Mouse (Mus musculus): ENCODE measurements around the gene Gm49510.

The Gm49510 gene

DNA sequence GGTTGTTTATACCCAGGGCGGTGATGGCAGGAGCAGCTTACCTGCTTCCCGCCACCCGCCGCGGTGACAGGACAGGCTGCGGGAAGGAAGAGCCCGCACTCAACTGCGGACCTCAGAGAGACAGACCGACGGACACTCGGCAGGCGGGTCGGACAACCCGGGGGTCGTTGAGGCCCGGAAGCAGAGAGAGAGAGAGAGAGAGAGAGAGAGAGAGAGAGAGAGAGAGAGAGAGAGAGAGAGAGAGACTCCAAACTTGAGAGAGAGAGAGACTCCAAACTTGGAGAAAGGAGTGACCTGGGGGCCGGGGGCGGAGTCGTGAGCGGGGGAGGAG lies at the start of gene Gm49510:
Gene Gm49510 (plus strand): TSS at position 259 of the 331 bp plus-strand sequence.
- no peak for DNase-seq (ENCODE audit: low spot score in 2 of 2)

DNA sequence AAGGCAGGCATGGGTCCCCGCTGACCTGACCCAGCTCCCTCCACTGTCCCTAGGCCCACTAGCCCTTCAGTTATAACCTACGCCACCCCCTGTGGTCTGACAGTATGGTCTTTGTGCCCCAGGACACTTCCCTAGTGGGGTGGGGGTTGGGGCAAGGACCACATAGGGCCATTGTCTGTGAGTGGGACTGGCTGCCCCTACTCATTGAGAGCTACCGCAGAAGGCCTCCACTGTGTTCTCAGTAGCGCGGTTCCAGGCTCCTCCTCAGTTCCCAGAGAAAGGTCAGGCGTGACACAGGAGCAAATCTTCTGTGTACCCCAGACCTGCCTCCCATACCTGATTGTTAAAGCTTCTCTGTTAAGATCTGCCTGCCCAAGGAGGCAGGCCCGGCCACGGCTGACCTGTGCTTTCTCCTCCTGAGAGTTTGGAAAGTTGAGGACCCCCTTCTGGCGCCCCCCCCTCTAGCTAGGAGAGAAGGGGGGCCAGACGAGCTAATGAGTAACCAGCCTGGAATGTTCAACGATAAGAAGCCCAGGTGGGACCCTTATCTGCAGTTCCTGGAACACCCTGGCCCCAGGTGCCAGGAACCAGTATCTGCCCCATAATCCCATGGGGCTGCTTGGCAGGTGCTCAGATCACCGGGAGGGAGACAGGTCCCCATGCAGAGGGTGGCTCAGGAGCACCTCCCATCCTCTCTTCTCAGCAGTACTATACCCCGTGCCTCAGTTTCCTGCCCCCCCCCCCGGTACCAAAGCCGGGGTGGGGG lies 49.2 kb upstream of the Gm49510 start:
- no peak for DNase-seq (ENCODE audit: low spot score in 2 of 2)

DNA sequence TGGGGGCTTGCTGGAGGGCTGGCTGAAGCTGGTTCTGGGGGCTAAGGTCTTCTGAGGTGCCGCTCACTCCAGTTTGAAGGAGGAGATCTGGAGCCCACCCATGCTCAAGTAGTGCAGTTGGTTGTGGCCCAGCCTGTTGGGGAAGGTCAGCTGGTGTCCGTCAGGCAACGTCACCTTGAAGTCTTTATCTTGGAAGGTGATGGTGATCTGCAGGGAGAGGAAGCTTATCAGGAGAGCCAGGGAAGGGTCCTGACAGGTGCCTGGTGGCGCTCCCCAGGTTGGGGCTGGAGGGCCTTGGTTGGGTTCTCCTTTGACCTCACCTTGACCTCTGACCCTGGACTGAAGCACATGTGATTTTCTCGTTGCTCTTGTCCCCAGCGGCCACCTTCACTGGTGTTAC lies 48.5 kb upstream of the Gm49510 start:
- DNase-seq (ENCODE audit: low spot score in 2 of 2), result no peak

DNA sequence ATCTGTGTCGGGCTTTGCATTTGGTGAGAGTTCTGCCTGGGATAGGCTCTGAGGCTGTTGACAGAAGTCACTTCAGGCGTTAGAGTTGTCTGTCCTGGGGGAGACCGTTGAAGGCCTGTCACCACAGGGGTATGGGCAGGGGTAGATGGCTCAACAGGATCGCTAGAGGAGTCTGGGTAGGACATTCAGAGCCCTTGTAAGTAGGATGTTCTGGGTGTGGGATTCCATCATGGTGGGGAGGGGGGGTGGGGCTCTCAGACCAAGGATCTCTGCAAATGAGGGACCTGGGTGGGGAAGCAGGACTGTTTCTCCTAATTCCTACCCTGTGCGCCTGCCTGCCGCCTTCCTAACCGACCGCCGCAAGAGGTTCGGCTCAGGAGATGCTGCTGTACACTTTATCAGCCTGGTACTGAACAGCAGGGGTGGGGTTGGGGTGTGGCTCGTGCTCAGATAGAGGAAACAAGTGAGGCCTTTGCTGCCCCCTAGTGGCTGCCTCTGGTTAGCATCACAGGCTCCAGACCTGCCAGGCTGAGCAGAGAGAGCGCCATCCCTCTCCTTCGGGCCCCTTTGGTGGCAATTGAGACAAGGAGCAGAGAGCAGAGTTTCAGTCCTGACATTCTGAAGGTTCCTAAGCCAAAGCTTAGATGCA lies 47.8 kb upstream of the Gm49510 start:
- DNase-seq (ENCODE audit: low spot score in 2 of 2), result peak; percentile 73 to 87

DNA sequence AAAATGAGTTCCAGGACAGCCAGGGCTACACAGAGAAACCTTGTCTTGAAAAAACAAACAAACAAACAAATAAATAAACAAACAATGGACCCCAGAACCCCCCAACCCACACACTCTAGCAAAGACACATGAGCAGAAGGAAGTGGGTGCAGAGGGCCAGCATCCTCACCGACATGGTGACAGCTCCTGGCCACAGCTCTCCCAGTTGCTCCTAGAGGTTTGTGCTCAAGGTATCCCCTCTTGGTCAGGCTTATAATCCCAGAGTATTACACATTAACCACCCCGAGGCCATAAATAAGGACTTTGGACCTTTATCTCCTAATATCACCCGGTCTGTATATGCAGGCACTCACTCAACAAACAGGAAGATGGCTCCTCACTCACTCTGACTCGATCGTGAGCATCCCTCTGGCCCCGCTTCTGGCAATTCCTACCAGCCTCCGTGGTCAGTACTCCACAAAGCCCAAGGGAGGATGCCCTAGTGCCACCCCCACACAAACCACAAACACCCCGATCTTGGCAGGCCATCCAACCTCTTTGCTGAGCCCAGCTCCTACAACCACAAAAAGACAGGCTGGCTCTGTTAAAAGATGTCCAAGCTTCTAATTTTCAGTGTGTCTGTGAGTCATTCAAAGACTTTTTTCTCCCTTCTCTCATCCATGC lies 44.0 kb upstream of the Gm49510 start, which contains the start of gene Lgals2:
Gene Lgals2 (minus strand): TSS at position 227 of the 663 bp plus-strand sequence.
- DNase-seq (ENCODE audit: low spot score in 2 of 2), result no peak

DNA sequence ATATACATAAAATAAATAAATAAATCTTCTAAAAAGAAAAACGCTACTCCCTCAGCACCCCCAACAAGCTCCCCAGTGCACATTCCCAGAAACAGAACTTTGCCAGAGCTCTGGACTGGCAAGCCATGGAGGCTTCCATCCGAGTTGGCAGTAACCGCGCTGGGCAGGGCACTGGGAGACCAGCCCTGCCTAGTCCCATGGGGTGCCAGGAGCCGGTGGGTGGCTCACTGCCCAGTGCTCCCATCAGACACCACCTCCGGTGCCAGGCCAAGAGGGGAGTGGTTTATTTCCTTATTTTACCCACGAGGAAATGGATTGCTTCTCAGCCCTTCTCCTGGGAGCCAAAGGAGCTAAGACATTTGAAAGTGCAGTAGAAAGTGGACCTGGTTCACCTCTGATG lies 42.5 kb upstream of the Gm49510 start:
- no peak for DNase-seq (ENCODE audit: low spot score in 2 of 2)

DNA sequence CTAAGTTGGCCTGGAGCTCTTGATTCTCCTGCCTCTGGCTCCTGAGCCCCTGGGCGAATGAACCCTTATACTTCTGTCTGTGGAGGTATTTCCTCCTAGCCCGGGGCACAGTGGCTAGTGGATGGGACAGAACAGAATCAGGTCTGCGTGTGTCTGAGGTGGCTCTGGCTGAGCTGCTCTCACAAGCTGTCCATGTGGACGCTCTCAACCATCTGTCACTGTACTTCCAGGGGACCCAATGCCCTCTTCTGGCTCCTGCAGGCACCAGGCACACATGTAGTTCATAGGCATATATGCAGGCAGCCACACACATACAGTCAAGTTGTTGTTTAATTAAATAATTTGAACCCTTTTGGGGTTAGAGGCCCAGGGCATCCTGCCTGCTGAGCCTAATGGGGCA lies 40.2 kb upstream of the Gm49510 start:
- DNase-seq (ENCODE audit: low spot score in 2 of 2), result no peak

DNA sequence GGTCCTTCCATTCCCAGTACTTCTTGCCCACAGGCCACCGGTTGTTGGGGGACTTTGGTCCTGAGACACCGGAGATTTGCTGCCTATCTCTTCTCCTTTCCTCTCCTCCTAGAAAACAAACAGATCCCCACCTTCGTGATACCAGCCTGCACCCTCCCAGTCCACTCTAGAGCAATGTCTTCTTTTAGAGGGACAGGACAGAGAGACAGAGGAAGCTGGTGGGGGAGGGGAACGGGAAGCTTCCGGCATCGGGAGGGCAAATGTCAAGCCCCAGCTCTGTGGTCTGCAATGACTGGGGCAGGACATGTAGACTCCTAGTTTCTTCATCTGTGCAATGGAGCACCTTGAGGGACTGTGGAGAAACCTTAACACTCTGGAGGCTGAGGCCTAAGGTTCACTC lies 39.8 kb upstream of the Gm49510 start:
- DNase-seq (ENCODE audit: low spot score in 2 of 2), result no peak

DNA sequence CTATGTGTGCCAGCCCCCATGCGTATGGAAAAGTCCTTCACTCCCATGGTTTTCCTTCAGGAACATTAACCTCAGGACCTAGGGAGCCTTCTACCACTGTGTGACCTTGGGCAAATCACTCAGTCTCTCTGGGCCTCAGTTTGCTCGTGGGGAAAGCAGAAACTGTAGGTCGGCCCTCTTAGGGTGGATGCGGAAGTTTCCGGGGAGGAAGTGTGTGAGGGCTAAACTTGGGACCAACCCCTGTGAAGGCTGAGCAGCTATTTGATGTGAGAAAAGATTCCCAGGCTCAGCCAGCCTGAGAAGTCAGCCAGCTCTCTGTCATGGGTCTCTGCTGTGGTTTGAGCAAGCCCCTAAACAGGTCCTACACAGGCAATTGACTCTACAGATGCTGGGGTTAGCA lies 37.2 kb upstream of the Gm49510 start:
- DNase-seq (ENCODE audit: low spot score in 2 of 2), result no peak

DNA sequence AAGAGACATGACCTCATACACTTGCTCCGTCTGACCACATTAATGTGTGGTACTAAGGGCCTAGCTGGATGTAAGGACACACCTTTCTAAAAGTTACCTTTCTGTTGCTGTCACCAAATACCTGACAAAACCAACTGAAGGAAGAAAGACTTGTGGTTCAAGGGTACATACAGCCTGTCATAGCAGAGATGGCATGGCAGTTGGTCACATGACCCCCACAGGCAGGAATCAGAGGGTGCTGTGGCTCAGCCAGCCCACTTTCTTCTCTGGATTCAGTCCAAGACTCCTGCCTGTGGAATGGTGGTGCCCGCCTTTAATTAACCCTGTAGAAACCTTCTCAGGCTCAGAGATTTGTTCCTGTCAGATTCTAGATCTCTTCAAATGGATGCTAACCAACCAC lies 36.3 kb upstream of the Gm49510 start:
- DNase-seq (ENCODE audit: low spot score in 2 of 2), result no peak

DNA sequence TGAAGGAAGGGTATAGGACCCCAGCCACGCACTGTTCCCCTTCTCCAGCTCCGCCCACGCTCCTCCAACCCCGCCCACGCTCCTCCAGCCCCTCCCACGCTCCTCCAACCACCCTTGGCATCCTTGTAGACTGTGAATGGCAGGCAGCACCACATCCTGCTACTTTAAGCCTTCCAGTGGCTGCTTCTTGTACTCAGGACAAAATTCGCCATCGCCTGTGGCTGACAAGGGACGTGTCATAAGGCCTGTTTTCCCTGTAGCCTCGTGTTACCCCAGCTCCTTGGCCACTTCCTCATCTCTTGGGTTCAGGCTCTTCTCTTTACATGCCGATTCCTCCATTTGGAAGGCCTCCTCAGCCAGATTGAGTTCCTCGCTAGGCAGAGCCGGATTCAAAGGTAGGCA lies 35.6 kb upstream of the Gm49510 start:
- DNase-seq (ENCODE audit: low spot score in 2 of 2), result no peak

DNA sequence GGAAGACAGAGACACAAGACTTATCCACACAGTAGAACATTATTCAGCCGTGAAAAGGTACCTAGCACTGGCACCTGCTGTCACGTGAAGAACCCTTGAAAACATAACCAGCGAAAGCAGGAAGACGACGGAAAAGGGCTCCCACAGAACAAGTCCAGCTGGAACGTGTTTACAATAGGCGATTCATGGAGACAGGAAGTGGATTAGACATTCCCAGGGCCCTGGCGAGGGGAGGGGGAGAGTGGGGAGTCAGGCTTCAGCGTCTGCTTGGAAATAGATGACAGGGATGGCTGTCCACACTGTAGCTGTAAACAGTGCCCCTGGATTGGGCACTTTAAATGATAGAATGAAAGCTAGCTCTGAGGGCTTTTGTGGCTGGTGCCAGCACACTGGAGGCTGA lies 31.1 kb upstream of the Gm49510 start:
- DNase-seq (ENCODE audit: low spot score in 2 of 2), result no peak

DNA sequence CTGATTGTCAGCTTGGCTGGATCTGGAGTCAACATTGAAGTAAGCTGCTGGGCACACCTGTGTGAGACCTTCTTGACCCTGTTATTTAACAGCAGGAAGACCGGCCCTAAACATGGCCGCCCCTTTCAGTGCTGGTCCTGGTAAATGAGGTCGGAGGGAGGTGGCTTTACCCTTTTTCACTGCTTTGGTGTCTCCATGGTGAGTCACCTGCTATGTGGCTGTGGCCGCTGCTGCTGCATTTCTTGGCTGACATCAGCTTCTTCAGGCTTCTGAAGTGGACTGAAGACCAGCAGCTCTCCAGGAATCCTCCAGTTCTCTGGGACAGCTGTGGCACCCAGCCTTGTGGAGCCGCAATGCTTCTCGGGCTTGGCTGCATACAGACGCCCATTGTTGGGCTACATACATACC lies 30.6 kb upstream of the Gm49510 start:
- DNase-seq (ENCODE audit: low spot score in 2 of 2), result no peak

DNA sequence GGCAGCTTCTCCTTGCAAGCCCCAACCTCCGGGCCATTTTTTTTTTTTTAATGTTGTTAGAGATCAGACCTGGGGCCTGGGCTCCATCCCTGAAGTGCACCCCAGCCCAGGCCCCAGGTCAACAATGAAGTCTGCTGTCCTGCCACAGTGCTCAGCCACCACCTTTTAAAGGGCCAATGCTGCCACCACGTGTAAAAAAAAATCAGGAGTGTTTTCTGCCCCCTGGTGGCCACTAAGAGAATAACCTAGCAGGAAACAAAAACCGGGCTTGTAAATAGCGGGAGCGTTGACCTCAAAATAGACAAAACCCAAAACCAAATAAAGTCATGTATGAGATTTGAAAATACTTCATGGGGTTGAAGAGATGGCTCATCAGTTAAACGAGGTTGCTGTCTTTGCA lies 29.7 kb upstream of the Gm49510 start:
- DNase-seq (ENCODE audit: low spot score in 2 of 2), result no peak

DNA sequence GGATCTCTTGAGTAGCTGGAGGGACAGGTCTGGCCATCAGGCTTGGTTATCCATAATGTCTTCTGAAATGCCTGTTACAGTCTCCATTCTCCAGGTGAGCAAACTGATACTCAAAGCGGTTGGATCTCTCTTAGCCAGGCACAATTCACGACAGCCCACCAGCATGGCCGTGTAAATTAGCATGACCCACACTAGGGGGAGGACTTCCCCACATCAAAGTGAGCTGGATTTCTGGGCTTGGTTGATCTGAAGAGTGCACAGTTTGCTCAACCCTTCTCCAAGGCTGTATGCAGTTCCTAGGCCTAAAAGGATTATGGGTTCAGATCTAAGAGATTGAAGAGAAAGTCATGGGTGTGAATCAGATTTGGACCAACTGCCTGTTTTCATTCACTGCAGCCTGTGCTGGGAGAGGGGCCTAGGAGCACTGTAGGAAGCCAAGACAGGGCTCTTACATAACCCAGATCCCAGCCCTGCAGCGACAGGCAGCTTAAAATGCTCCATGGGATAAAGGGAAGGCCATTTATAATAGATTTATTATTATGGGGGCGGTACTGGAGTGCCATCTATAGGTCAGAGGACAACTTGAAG lies 27.4 kb upstream of the Gm49510 start:
- DNase-seq (ENCODE audit: low spot score in 2 of 2), result no peak

DNA sequence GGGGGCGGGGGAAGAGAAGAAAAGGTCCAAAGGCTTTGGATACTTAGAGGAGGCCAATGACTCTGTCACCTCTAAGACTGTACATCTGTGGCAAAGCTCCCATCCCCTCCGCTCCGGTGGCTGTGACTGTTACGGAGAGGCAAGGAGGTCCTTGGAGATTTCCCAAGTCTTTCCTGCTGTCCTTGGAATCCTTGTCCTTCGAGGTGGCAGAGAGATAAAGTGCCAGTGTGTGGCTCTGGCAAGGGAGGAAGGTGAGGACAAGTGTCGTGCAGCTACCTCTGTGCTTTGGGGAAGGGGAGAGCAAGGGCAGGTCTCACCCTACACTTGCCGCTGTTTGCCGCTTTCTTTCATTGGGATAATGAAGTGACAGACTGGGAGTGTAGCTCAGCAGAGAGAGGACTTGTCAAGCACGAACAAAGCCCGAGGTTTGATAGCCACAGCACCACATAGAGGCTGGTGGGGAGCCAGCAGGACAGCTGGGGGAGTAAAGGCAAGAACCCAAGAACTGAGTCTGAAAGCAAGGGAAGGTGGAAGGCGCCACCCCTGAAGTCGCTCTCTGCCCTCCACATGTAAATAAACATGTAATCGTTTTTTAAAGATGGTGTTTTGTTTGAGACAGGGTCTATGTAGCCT lies 25.5 kb upstream of the Gm49510 start:
- DNase-seq (ENCODE audit: low spot score in 2 of 2), result no peak

DNA sequence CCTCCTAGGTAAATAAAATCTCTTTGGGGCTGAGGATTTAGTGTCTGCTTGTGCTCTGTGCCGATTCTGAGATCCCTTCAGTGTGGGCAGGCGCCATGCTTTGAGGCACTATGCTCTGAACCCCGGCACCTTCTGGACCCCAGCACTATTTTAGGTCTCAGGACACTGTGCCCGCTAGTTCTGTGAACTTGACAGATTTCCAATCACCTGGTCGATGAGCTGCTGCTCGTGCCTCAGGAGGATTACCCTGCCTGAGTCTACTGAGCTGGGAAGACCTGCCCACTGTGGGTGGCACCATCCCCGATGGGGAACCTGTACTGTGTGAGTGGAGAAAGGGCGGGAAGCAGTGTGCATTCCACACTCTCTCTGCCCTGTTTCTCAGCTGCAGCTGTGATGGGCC lies 24.5 kb upstream of the Gm49510 start:
- no peak for DNase-seq (ENCODE audit: low spot score in 2 of 2)

DNA sequence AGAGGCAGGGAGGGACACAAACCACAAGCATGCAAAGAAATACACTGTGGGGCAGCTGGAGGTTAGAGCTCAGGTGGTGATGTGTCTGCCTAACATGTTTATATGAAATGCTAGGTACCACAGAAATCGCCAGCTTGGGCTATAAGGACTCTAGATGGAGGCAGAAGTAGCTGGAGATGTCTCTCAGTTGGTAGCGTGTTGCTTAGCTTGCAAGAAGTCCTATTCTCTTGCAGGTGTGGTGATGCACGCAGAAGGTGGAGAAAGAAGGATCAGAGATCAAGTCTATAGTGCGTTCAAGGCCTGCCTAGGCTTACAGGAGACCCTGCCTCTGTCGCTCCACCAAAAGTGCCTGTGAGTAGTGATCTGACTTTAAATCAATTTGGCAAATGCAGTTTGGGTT lies 23.9 kb upstream of the Gm49510 start:
- DNase-seq (ENCODE audit: low spot score in 2 of 2), result no peak

DNA sequence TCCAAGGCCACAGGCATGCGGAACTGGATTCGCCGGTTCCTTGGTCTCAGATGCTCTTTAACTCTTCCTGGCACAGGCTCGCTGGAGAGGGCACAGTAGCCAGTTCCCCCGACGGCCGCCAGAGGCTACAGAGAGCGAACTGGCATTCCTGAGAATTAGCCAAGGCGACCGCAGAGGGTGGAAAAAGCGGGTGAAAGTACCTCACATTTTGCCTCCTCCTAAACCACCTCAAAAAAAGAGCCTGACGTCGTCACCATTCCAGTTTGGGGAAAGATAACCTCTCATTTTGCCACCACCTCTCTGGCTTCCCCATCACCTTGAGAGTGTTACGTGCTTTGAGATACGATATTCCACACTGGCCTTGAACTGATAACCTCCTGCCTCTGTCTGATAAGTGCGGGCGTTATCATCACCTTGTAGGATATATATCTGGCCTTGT lies 23.2 kb upstream of the Gm49510 start:
- DNase-seq (ENCODE audit: low spot score in 2 of 2), result peak; percentile 73 to 79

DNA sequence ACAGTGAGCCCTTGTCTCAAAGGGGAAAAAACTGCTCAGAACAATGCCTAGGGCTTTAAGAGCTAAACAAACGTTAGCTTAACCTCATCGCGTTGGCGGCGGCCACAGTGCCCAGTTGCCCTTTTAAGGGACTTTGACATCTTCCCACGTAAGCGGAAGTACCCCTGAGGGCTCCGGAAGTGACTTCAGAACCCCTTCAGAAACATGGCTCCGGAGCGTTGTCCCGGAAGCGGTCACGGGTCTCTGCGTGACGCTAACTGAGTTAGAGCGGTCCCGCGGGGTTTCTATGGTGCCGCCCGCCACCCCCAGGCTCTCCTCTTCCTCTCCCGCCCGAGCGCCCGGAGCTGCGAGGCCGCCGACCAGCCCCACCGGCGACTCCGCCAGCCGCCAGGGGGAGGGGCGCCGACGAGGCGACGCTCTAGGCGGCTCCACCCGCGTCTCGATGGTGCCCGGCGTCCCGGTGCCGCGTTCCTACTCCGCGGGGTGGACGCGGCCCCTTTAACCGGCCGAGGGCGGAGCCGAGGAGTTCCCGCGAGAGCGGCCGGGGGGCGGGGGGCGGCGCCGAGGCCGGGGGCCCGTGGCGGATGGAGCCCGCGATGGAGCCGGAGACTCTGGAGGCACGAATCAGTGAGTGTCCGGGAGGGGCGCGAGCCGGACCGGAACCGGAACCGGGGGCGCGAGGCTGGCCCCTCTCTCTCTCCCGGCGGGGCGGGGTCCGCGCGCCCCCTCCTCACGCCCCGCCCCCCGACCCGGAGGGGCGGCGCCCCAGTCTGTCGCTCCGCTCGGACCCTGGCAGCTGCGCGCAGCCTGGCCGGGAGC lies 22.3 kb upstream of the Gm49510 start, which contains the start of gene Gga1:
Gene Gga1 (plus strand): TSS at position 200 of the 819 bp plus-strand sequence.
- DNase-seq (ENCODE audit: low spot score in 2 of 2), result peak; percentile 93 to 95

DNA sequence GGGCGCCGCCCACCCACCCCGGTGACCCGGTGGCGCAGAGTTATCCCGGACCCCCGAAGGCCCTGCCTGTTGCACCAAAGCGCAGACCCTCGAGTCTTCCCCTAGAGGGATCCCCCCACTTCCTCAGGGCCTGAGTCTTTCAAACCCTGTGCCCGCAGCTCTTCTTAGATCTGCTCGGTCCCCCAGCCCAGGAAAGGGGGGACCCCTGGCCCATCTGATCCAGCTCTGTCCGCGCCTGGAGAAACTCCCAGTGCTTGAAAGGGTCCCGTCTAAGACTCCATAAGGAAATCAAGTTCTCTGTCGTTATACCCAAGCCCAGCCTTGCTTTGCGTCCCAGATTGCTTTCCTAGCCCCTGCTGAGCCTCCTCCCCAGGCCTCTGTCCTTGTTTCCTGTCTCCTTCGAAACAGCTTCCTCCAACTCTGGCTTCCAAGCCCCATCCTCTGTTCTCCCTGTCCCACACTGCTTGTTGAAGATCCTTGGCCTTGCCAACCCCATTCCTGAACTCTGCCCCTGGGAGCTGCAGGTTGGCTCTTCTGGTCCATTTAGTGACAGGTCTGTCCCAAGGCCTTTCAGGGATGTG lies 21.6 kb upstream of the Gm49510 start:
- no peak for DNase-seq (ENCODE audit: low spot score in 2 of 2)
